In genomic region chr14:103545734-103546133, GRCm38 (mm10) we compare ENCODE assay signal across 13 mouse cellular contexts. TPM values are rescaled to one million over a fixed set of nuclear protein-coding genes. Genes with fewer than 3 reads are reported as not detected.
DNase-seq lines count a peak whose midpoint lies in the region; ATAC-seq and TF ChIP-seq lines count a peak whose summit lies in the region.
"Had no signal": no experiment of that assay in that cellular context is flagged by ENCODE, and none has a peak within 500 bp of the region (broad histone marks: within the 10 kb centered on the region; RNA-seq: fewer than 3 reads in every experiment).

No protein-coding gene starts in this region.

- no peak overlapping the region for H3K4me2 ChIP-seq in embryonic facial prominence, embryonic 14.5 days (ENCODE audit: low read depth, low read length)
- H3K4me2 ChIP-seq in midbrain, postnatal 0 days (ENCODE audit: low read depth, low read length, poor library complexity, severe bottlenecking): peak overlapping the region; percentile 3; the same call in 1 of the 2 replicates

- no peaks in the 10 kb centered on the region for H3K9me3 ChIP-seq in embryonic facial prominence, embryonic 14.5 days (ENCODE audit: control insufficient read depth, low read length)
- no peaks in the 10 kb centered on the region for H3K9me3 ChIP-seq in embryonic facial prominence, embryonic 10.5 days
- H3K9me3 ChIP-seq in midbrain, postnatal 0 days (ENCODE audit: low read length): no peaks in the 10 kb centered on the region

- WGBS in embryonic facial prominence, embryonic 14.5 days: 50% methylated on average over 8 of the region's 8 CpGs
- 81% methylated on average over 8 of the region's 8 CpGs for WGBS in embryonic facial prominence, embryonic 10.5 days
- WGBS in midbrain, postnatal 0 days: 41% methylated on average over 8 of the region's 8 CpGs

- H3K36me3 ChIP-seq in embryonic facial prominence, embryonic 14.5 days (ENCODE audit: control insufficient read depth, insufficient read depth, low read length): no peaks in the 10 kb centered on the region
- H3K36me3 ChIP-seq in embryonic facial prominence, embryonic 10.5 days (replicated peaks): no peaks in the 10 kb centered on the region
- H3K36me3 ChIP-seq in midbrain, postnatal 0 days (ENCODE audit: insufficient read depth, low read length): no peaks in the 10 kb centered on the region

- DNase-seq in embryonic facial prominence, embryonic 14.5 days (ENCODE audit: low spot score): peak; percentile 33
- no peak for DNase-seq in embryonic facial prominence, embryonic 10.5 days (ENCODE audit: low spot score)
- no peak for DNase-seq in left cerebral cortex, adult 2 months (ENCODE audit: extremely low spot score in 1 of 2, low spot score in 2 of 2)
- no peak for DNase-seq in left cerebral cortex, postnatal 10 days (ENCODE audit: extremely low spot score in 1 of 2, low spot score in 2 of 2)
- peak; percentile 55 for DNase-seq in right cerebral cortex, postnatal 10 days (ENCODE audit: low spot score in 2 of 2)
- no peak for DNase-seq in right cerebral cortex, postnatal 36 days (ENCODE audit: low spot score in 2 of 2)
- peak; percentile 51 for DNase-seq in midbrain, postnatal 0 days (ENCODE audit: low spot score)
- DNase-seq in layer of hippocampus, postnatal 14 days (ENCODE audit: low spot score in 2 of 2): no peak
- DNase-seq: kidney, postnatal 4 days; lung, adult 18-20 months; spleen, adult 18-20 months had no signal

- no peak for ATAC-seq in embryonic facial prominence, embryonic 14.5 days (ENCODE audit: low read depth)
- no peak for ATAC-seq in midbrain, postnatal 0 days (ENCODE audit: low FRiP score)
- ATAC-seq: intestine, postnatal 0 days had no signal

- no peak overlapping the region for H3K9ac ChIP-seq in embryonic facial prominence, embryonic 14.5 days (ENCODE audit: low read depth, low read length)
- H3K9ac ChIP-seq in midbrain, postnatal 0 days (replicated peaks; ENCODE audit: low read length, poor library complexity, severe bottlenecking): no peak overlapping the region

- TF ChIP-seq CTCF in left cerebral cortex, adult 2 months (IDR thresholded peaks at IDR 0.05): no peak
- no peak for TF ChIP-seq CTCF in midbrain, postnatal 0 days (IDR thresholded peaks at IDR 0.05)

- no peaks in the 10 kb centered on the region for H3K4me1 ChIP-seq in embryonic facial prominence, embryonic 14.5 days (ENCODE audit: control insufficient read depth, insufficient read depth, low read length)
- H3K4me1 ChIP-seq in embryonic facial prominence, embryonic 10.5 days: 0 out of 2 replicates have a peak, but pooled peaks cover 3% of the 10 kb centered on the region
- 0 out of 2 replicates have a peak, but pooled peaks cover 5% of the 10 kb centered on the region for H3K4me1 ChIP-seq in midbrain, postnatal 0 days (ENCODE audit: insufficient read depth, low read length)

- no peak overlapping the region for H3K4me3 ChIP-seq in embryonic facial prominence, embryonic 14.5 days (ENCODE audit: low read depth, low read length)
- no peak overlapping the region for H3K4me3 ChIP-seq in embryonic facial prominence, embryonic 10.5 days
- H3K4me3 ChIP-seq in left cerebral cortex, adult 2 months: peak overlapping the region; percentile 4; the same call in 1 of the 2 replicates
- H3K4me3 ChIP-seq in midbrain, postnatal 0 days (ENCODE audit: low read depth, low read length): no peak overlapping the region

- intact Hi-C loops in left cerebral cortex, adult 2 months (cut with DNase I): loop anchor here (5.0 kb wide), 1 partner anchor 482 kb away; no protein-coding TSS in a partner anchor
- intact Hi-C loops in left cerebral cortex, postnatal 10 days (cut with DNase I): no loop called here

- no peaks in the 10 kb centered on the region for H3K27me3 ChIP-seq in embryonic facial prominence, embryonic 14.5 days (replicated peaks; ENCODE audit: control insufficient read depth, insufficient read depth, low read length)
- H3K27me3 ChIP-seq in embryonic facial prominence, embryonic 10.5 days (replicated peaks; ENCODE audit: low read depth, poor library complexity, severe bottlenecking): no peaks in the 10 kb centered on the region
- H3K27me3 ChIP-seq in midbrain, postnatal 0 days (ENCODE audit: insufficient read depth, low read length): no peaks in the 10 kb centered on the region

- no peak overlapping the region for H3K27ac ChIP-seq in embryonic facial prominence, embryonic 14.5 days (replicated peaks; ENCODE audit: low read depth, low read length)
- H3K27ac ChIP-seq in embryonic facial prominence, embryonic 10.5 days (replicated peaks): no peak overlapping the region
- no peak overlapping the region for H3K27ac ChIP-seq in left cerebral cortex, adult 2 months
- H3K27ac ChIP-seq in midbrain, postnatal 0 days (ENCODE audit: low read depth, low read length): no peak overlapping the region

RNA-seq across cellular contexts. Expression of gene Scel, which starts 32.6 kb away (rescaled TPM):
- 6.6 and 7.0 TPM in 2 replicates for polyA plus RNA-seq in embryonic facial prominence, embryonic 14.5 days (2014; fragmentation: Nextera tagmentation; extraction: Ambion mirVana)
- 0.10 and 0.14 TPM in 2 replicates for polyA plus RNA-seq in embryonic facial prominence, embryonic 10.5 days (2016; fragmentation: Nextera tagmentation; extraction: Ambion mirVana)
- 1 to 10 TPM in 1 of 2 experiments, under 1 TPM in 1; 0.95 to 1.1 TPM for total RNA-seq in left cerebral cortex, adult 2 months (2021)
- total RNA-seq in left cerebral cortex, postnatal 10 days (2021): 1 to 10 TPM in 1 of 2 experiments, under 1 TPM in 1; 0.73 to 2.0 TPM
- total RNA-seq in midbrain, postnatal 0 days (2014; rRNA removed): 0.33 TPM in 1 of 2 replicates, not detected in the other
- 0.13 and 0.26 TPM in 2 replicates for polyA plus RNA-seq in midbrain, postnatal 0 days (2015; fragmentation: Nextera tagmentation; extraction: Ambion mirVana)
- total RNA-seq in layer of hippocampus, postnatal 14 days (2021): 1 to 10 TPM in 1 of 2 experiments, under 1 TPM in 1; 0.55 to 1.1 TPM
- total RNA-seq: granulocyte monocyte progenitor cell, adult 5-6 weeks had no signal

Comparison
In these comparisons a context has a peak if more than half of its experiments do, and no peak if none do; other contexts are left out.
1. DNase-seq: peak in embryonic facial prominence, embryonic 14.5 days (single experiment), right cerebral cortex, postnatal 10 days (2 of 2) and midbrain, postnatal 0 days (single experiment); none in embryonic facial prominence, embryonic 10.5 days (single experiment), left cerebral cortex, adult 2 months (0 of 2), left cerebral cortex, postnatal 10 days (0 of 2), right cerebral cortex, postnatal 36 days (0 of 2) and layer of hippocampus, postnatal 14 days (0 of 2).